Comparison of ENCODE assay signal across 7 mouse cellular contexts in the genomic region with DNA sequence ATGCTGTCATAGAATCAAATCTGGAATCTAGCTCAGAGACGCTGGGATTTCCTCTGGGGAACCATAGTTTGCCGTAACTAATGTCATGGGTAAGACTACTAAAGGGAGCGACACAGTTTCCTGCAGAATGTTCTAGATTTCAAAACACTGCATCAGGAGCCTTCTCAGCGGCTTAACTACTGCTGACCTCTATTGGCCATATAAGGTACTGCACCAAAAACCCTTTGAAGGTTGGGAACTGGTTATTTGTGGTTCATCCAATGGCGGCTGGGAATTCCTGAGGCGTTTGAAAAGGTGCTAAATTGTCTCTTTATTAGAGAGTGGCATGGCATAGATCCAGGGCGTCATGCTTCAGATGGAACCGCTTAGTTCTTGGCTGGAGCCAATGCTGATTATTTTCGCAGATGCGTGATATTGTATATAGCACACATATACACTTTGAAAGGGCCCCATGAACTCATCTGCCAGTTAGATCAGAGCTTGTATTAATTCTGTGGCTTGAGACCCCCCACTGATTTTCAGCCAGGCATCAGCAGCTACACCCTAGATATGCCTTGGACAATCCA.
A peak's percentile ranks its signal among the peaks of the same experiment; 100 is the strongest.
DNase-seq lines count a peak whose midpoint lies in the region; ATAC-seq and TF ChIP-seq lines count a peak whose summit lies in the region.

No protein-coding gene starts in this region.

- peak; percentile 80; the same call in 1 of the 2 replicates for TF ChIP-seq CTCF in brain, embryonic 14.5 days (IDR thresholded peaks at IDR 0.05; ENCODE audit: borderline replicate concordance, extremely low read depth, insufficient read depth, insufficient read length)
- TF ChIP-seq CTCF in kidney, postnatal 0 days (IDR thresholded peaks at IDR 0.05; ENCODE audit: low read depth) = peak; percentile 94

- TF ChIP-seq POLR2A in brain, embryonic 14.5 days (IDR thresholded peaks at IDR 0.05; ENCODE audit: borderline replicate concordance, extremely low read depth, insufficient read depth, insufficient read length, poor library complexity, severe bottlenecking) = no peak

- H3K4me2 ChIP-seq in forebrain, embryonic 13.5 days = no peak overlapping the region
- H3K4me2 ChIP-seq in kidney, postnatal 0 days (ENCODE audit: low read length) = no peak overlapping the region
- H3K4me2 ChIP-seq in lung, embryonic 16.5 days (ENCODE audit: low read depth, low read length) = no peak overlapping the region

- H3K9ac ChIP-seq in forebrain, embryonic 13.5 days = no peak overlapping the region
- H3K9ac ChIP-seq in kidney, postnatal 0 days (ENCODE audit: low read depth, low read length) = no peak overlapping the region
- no peak overlapping the region for H3K9ac ChIP-seq in lung, embryonic 16.5 days (ENCODE audit: low read length)

- H3K27ac ChIP-seq in forebrain, embryonic 13.5 days = no peak overlapping the region
- H3K27ac ChIP-seq in kidney, postnatal 0 days = no peak overlapping the region
- no peak overlapping the region for H3K27ac ChIP-seq in lung, embryonic 16.5 days (ENCODE audit: low read length)

- no peak overlapping the region for H3K4me3 ChIP-seq in forebrain, embryonic 13.5 days
- no peak overlapping the region for H3K4me3 ChIP-seq in kidney, postnatal 0 days (replicated peaks; ENCODE audit: low read depth, low read length)
- H3K4me3 ChIP-seq in lung, embryonic 16.5 days (ENCODE audit: low read length) = no peak overlapping the region

- DNase-seq in testis, postnatal 14 days (ENCODE audit: low spot score) = peak; percentile 5
- no peak for DNase-seq in testis, postnatal 10 days (ENCODE audit: low spot score)
- peak; percentile 73 for DNase-seq in brain, embryonic 14.5 days (ENCODE audit: low read depth)
- peak; percentile 81 for DNase-seq in kidney, postnatal 0 days (ENCODE audit: low spot score)
- peak; percentile 6 for DNase-seq in skeletal muscle tissue, adult 2 months (ENCODE audit: low read depth, low spot score)

- peak; percentile 55 for ATAC-seq in forebrain, embryonic 13.5 days
- no peak for ATAC-seq in kidney, postnatal 0 days (replicated peaks; ENCODE audit: low FRiP score, low read depth)
- ATAC-seq in lung, embryonic 16.5 days (ENCODE audit: low read depth) = peak; percentile 28; the same call in 1 of the 2 replicates

- WGBS in forebrain, embryonic 13.5 days = 44% methylated on average over 10 of the region's 10 CpGs
- 36% methylated on average over 10 of the region's 10 CpGs for WGBS in kidney, postnatal 0 days
- 33% methylated on average over 10 of the region's 10 CpGs for WGBS in lung, embryonic 16.5 days

- H3K27me3 ChIP-seq in forebrain, embryonic 13.5 days = no peaks in the 10 kb centered on the region
- H3K27me3 ChIP-seq in kidney, postnatal 0 days (ENCODE audit: insufficient read depth, low read length) = no peaks in the 10 kb centered on the region
- no peaks in the 10 kb centered on the region for H3K27me3 ChIP-seq in lung, embryonic 16.5 days (ENCODE audit: control insufficient read depth, insufficient read depth, low read depth, low read length)

- no peaks in the 10 kb centered on the region for H3K36me3 ChIP-seq in forebrain, embryonic 13.5 days (ENCODE audit: poor library complexity, severe bottlenecking)
- no peaks in the 10 kb centered on the region for H3K36me3 ChIP-seq in kidney, postnatal 0 days (ENCODE audit: insufficient read depth, low read length)
- no peaks in the 10 kb centered on the region for H3K36me3 ChIP-seq in lung, embryonic 16.5 days (ENCODE audit: control insufficient read depth, insufficient read depth, low read length)

- H3K9me3 ChIP-seq in forebrain, embryonic 13.5 days (replicated peaks) = no peaks in the 10 kb centered on the region
- no peaks in the 10 kb centered on the region for H3K9me3 ChIP-seq in kidney, postnatal 0 days (replicated peaks; ENCODE audit: low read length)
- H3K9me3 ChIP-seq in lung, embryonic 16.5 days (ENCODE audit: control insufficient read depth, low read length) = no peaks in the 10 kb centered on the region

- H3K4me1 ChIP-seq in forebrain, embryonic 13.5 days = no peaks in the 10 kb centered on the region
- H3K4me1 ChIP-seq in kidney, postnatal 0 days (replicated peaks; ENCODE audit: insufficient read depth, low read length) = no peaks in the 10 kb centered on the region
- no peaks in the 10 kb centered on the region for H3K4me1 ChIP-seq in lung, embryonic 16.5 days (replicated peaks; ENCODE audit: control insufficient read depth, insufficient read depth, low read length)
